Mouse (Mus musculus) neural tube, embryonic 12.5 days (tissue): ENCODE measurements around the gene Gm17455. TPM values are rescaled to one million over a fixed set of nuclear protein-coding genes. Genes with fewer than 3 reads are reported as not detected.

ENCODE experiments used
- ATAC-seq: fragments of 200-750 bp; cut with Nextera tagmentation; 2 replicates; pipeline ENCODE4 v1.8.0; 2017; ENCODE audit warnings: low read depth, mild to moderate bottlenecking, moderate TSS enrichment, moderate library complexity; ENCODE audit not compliant: low FRiP score
- H3K27ac ChIP-seq: fragments of 300-500 bp; sonication (generic); 2 replicates; pipeline ENCODE4 v1.5.1; 2016
- H3K27me3 ChIP-seq: fragments of 300-500 bp; sonication (generic); replicated peaks from 2 replicates; pipeline ENCODE4 v1.6.1; 2016; ENCODE audit warnings: mild to moderate bottlenecking
- H3K36me3 ChIP-seq: fragments of 300-500 bp; sonication (generic); 2 replicates; pipeline ENCODE4 v1.6.1; 2016; ENCODE audit warnings: mild to moderate bottlenecking
- H3K4me1 ChIP-seq: fragments of 300-500 bp; sonication (generic); 2 replicates; pipeline ENCODE4 v1.6.1; 2016
- H3K4me2 ChIP-seq: fragments of 300-500 bp; sonication (generic); replicated peaks from 2 replicates; pipeline ENCODE4 v1.6.1; 2016; ENCODE audit warnings: mild to moderate bottlenecking
- H3K4me3 ChIP-seq: fragments of 300-500 bp; sonication (generic); 2 replicates; pipeline ENCODE4 v1.5.1; 2016
- H3K9ac ChIP-seq: fragments of 300-500 bp; sonication (generic); 2 replicates; pipeline ENCODE4 v1.6.1; 2016; ENCODE audit warnings: mild to moderate bottlenecking
- H3K9me3 ChIP-seq: fragments of 300-500 bp; sonication (generic); 2 replicates; pipeline ENCODE4 v1.6.1; 2016; ENCODE audit warnings: mild to moderate bottlenecking
- whole genome bisulfite sequencing: fragments of 180-500 bp; shearing (Covaris S2); methylation state at CpG from one replicate; pipeline ENCODE4 v1.1.7; 2016; 5-methylcytosine and 5-hydroxymethylcytosine counted together
- polyA plus RNA-seq: library from polyadenylated mRNA; unstranded; fragments of >200 nt; fragmentation: Nextera tagmentation; extraction: Ambion mirVana; gene quantifications from 2 replicates; pipeline ENCODE4 v1.2.1, GENCODE M21; 2016

Gm17455 gene
- polyA plus RNA-seq, 1 experiment from 2014 or later: 3.9 TPM

- Histone ChIP-seq H3K27ac (no peak overlapping the region), H3K9me3 (no peaks in the 10 kb centered on the region), H3K9ac (no peak overlapping the region), H3K36me3 (no peaks in the 10 kb centered on the region), H3K4me2 (no peak overlapping the region), H3K4me3 (no peak overlapping the region), H3K4me1 (peaks cover 10% of the 10 kb centered on the region), H3K27me3 (0 out of 2 replicates have a peak, but pooled peaks cover 5% of the 10 kb centered on the region)
- WGBS: 36% methylated on average over 12 of the region's 12 CpGs
- no peak for ATAC-seq
Measured at GRCm38 (mm10) chr10:60361615-60362309, 37.8 kb upstream of the Gm17455 start.

- no peaks in the 10 kb centered on the region for H3K36me3 ChIP-seq
- no peak overlapping the region for H3K4me3 ChIP-seq
- no peak overlapping the region for H3K9ac ChIP-seq
- WGBS: 21% methylated on average over 2 of the region's 2 CpGs
- H3K4me2 ChIP-seq: no peak overlapping the region
- no peaks in the 10 kb centered on the region for H3K9me3 ChIP-seq
- peaks cover 10% of the 10 kb centered on the region for H3K4me1 ChIP-seq
- H3K27ac ChIP-seq: no peak overlapping the region
- ATAC-seq: no peak
- 0 out of 2 replicates have a peak, but pooled peaks cover 5% of the 10 kb centered on the region for H3K27me3 ChIP-seq
Measured at GRCm38 (mm10) chr10:60362310-60362628, 37.3 kb upstream of the Gm17455 start.

GRCm38 (mm10) chr10:60363426-60363825 lies 36.1 kb upstream of the Gm17455 start:
- H3K27ac ChIP-seq: no peak overlapping the region
- 62% methylated on average over 6 of the region's 6 CpGs for WGBS

DNA sequence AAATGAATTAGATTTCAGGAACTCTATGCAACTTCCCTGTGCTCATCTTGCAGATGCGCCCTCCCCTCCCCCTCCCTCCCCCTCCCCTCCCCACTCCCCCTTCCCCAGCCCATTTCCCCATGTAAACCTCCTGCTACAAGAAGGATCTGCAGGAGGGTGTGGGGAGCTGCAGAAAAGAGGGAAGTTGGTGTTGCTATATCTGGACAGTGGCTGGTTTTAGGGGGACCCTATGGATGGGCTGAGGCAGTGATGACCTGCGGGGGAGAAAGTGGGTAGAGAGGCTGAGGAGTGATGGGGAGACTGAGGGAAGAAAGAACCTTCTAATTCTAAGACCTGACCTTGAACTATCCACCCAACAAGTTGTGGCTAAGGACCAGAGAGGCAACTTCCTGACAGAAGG lies 32.4 kb upstream of the Gm17455 start:
- H3K36me3 ChIP-seq: no peaks in the 10 kb centered on the region
- H3K9me3 ChIP-seq: no peaks in the 10 kb centered on the region
- 82% methylated on average over 2 of the region's 2 CpGs for WGBS
- H3K27me3 ChIP-seq: no peaks in the 10 kb centered on the region
- no peak overlapping the region for H3K4me3 ChIP-seq
- no peak overlapping the region for H3K27ac ChIP-seq
- H3K4me1 ChIP-seq: peaks cover 6% of the 10 kb centered on the region
- H3K4me2 ChIP-seq: no peak overlapping the region
- ATAC-seq: no peak
- no peak overlapping the region for H3K9ac ChIP-seq

More at GRCm38 (mm10) chr10:60363426-60363825, 36.1 kb upstream of the Gm17455 start:
- Histone ChIP-seq H3K9me3 (no peaks in the 10 kb centered on the region), H3K36me3 (no peaks in the 10 kb centered on the region), H3K4me2 (no peak overlapping the region), H3K27me3 (0 out of 2 replicates have a peak, but pooled peaks cover 5% of the 10 kb centered on the region), H3K4me3 (no peak overlapping the region), H3K4me1 (peaks cover 10% of the 10 kb centered on the region), H3K9ac (no peak overlapping the region)
- no peak for ATAC-seq

DNA sequence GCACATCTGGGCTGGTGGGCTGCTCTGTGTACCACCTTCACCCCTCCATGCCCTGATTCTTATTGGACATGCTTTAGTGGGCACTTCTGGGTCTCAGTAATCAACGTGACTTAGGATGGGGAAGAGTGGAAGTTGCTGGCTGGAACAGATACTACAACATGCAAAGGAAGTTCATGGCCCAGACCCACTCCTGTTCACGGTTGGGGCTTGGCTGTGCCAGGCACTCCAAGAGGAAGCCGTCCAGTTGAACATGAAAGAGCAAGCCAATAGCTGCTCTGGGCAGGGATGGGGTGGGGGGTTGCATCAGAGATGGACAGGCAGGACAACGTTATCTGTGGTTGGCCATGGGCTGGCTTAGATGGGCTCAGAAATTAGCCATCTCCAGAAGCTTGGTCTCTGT lies 31.6 kb upstream of the Gm17455 start:
- 82% methylated on average over 4 of the region's 4 CpGs for WGBS
- Histone ChIP-seq H3K9me3 (no peaks in the 10 kb centered on the region), H3K9ac (no peak overlapping the region), H3K27ac (no peak overlapping the region), H3K36me3 (no peaks in the 10 kb centered on the region), H3K27me3 (no peaks in the 10 kb centered on the region), H3K4me2 (no peak overlapping the region), H3K4me3 (no peak overlapping the region), H3K4me1 (peaks cover 4% of the 10 kb centered on the region; the same call in 1 of the 2 replicates)
- ATAC-seq: no peak

GRCm38 (mm10) chr10:60369405-60369804 lies 30.1 kb upstream of the Gm17455 start:
- no peak for ATAC-seq
- Histone ChIP-seq H3K36me3 (no peaks in the 10 kb centered on the region), H3K4me1 (peaks cover 4% of the 10 kb centered on the region; the same call in 1 of the 2 replicates), H3K4me2 (no peak overlapping the region), H3K27ac (no peak overlapping the region), H3K9ac (no peak overlapping the region), H3K9me3 (no peaks in the 10 kb centered on the region), H3K4me3 (no peak overlapping the region), H3K27me3 (no peaks in the 10 kb centered on the region)
- WGBS: 88% methylated on average over 6 of the region's 6 CpGs

DNA sequence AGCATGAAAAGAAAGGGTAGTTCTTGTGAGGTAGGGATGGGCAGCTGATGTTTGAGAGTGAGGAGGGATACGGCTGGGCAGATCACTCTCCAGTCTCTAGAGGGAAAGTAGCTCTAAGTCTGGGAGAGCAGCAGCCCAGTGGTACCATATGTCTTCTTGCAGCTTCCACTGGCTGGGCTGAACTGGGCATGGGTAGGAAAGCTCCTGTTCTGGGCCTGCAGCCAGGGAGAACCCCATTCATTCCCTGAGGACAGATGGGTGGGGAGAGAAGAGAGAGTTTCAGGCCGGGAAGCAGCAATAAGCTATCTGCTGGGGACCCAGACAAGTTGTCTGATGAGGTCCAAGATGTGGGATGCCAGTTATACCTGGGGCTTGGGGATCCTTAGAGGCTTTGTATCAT lies 29.4 kb upstream of the Gm17455 start:
- Histone ChIP-seq H3K27me3 (no peaks in the 10 kb centered on the region), H3K9me3 (no peaks in the 10 kb centered on the region), H3K4me1 (peaks cover 4% of the 10 kb centered on the region; the same call in 1 of the 2 replicates), H3K4me3 (no peak overlapping the region), H3K4me2 (no peak overlapping the region), H3K9ac (no peak overlapping the region), H3K27ac (no peak overlapping the region), H3K36me3 (no peaks in the 10 kb centered on the region)
- no peak for ATAC-seq
- WGBS: 76% methylated on average over 2 of the region's 2 CpGs

- no peak for ATAC-seq
- Histone ChIP-seq H3K36me3 (no peaks in the 10 kb centered on the region), H3K9ac (no peak overlapping the region), H3K4me2 (no peak overlapping the region), H3K4me3 (no peak overlapping the region), H3K27me3 (no peaks in the 10 kb centered on the region), H3K9me3 (no peaks in the 10 kb centered on the region), H3K4me1 (peaks cover 4% of the 10 kb centered on the region; the same call in 1 of the 2 replicates), H3K27ac (no peak overlapping the region)
- WGBS: 83% methylated on average over 5 of the region's 5 CpGs
Measured at GRCm38 (mm10) chr10:60370601-60371061, 28.9 kb upstream of the Gm17455 start.

DNA sequence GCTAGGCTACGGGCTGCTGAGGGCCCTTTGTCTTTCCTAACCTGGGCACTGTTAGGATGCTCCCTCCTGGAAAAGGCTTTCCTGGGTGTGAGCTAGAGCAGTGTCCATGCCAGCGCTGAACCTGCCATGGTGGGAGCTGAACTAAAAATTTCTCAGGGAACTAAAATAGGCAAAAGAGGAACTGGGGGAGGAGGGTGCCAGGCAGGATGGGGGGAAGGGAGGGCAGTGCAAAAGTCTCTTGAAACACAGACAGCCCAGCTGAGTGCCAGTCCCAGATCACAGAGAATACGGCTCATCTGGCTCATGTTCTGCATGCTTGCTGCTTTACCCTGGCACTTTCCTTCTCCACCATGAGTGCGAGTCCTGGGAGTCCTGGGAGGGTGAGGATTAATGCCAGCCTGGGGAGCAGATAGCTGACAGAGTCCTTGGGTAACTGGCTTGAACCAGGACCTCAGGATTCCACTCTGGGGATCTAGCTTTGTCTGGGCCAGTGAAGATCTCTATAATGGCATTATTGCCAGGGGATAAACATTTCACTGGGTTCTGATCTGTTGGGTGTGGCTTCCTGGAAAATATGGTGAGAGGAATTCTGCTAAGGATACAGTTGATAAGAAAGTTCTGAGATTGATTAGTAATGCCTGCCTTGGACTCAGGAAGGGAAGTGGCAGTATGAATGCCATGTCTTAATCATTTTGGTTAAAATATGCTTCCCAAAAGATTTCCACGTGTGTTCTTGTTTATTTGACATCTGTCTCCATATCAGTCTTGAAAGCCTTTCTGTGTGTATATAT lies 27.7 kb upstream of the Gm17455 start:
- WGBS: 83% methylated on average over 5 of the region's 5 CpGs
- Histone ChIP-seq H3K4me1 (peaks cover 4% of the 10 kb centered on the region; the same call in 1 of the 2 replicates), H3K27me3 (no peaks in the 10 kb centered on the region), H3K9ac (no peak overlapping the region), H3K27ac (no peak overlapping the region), H3K4me2 (no peak overlapping the region), H3K4me3 (no peak overlapping the region), H3K9me3 (no peaks in the 10 kb centered on the region), H3K36me3 (no peaks in the 10 kb centered on the region)
- ATAC-seq: no peak

DNA sequence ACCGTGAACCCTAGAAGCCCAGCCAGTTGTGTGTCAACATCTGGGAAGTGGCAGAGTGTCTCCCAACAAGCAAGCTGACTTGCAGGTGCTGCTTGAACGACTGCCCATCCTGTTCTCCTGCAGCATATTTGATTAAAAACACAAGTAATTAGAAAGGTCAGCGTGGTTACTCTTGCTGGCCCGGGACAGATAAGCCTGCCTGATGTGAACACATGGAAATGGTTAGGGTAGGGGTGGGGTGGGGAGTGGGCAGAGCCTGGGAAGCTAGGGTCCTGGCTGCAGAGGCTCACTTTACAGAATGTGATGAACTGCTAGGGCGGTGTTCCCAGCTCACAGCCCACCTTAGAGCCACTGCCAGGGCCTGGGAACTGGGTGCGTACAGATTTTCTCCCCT lies 26.0 kb upstream of the Gm17455 start:
- no peak for ATAC-seq
- no peak overlapping the region for H3K27ac ChIP-seq
- 76% methylated on average over 6 of the region's 6 CpGs for WGBS

GRCm38 (mm10) chr10:60373937-60374578 lies 25.5 kb upstream of the Gm17455 start:
- Histone ChIP-seq H3K4me3 (no peak overlapping the region), H3K27me3 (no peaks in the 10 kb centered on the region), H3K4me1 (peaks cover 4% of the 10 kb centered on the region; the same call in 1 of the 2 replicates), H3K4me2 (no peak overlapping the region), H3K27ac (no peak overlapping the region), H3K9ac (no peak overlapping the region), H3K36me3 (no peaks in the 10 kb centered on the region), H3K9me3 (no peaks in the 10 kb centered on the region)
- no peak for ATAC-seq
- WGBS: 62% methylated on average over 8 of the region's 8 CpGs

More for the DNA sequence above, 26.0 kb upstream of the Gm17455 start:
- Histone ChIP-seq H3K36me3 (no peaks in the 10 kb centered on the region), H3K4me3 (no peak overlapping the region), H3K4me1 (peaks cover 4% of the 10 kb centered on the region; the same call in 1 of the 2 replicates), H3K9ac (no peak overlapping the region), H3K4me2 (no peak overlapping the region), H3K9me3 (no peaks in the 10 kb centered on the region), H3K27me3 (no peaks in the 10 kb centered on the region)

- no peaks in the 10 kb centered on the region for H3K4me1 ChIP-seq
- H3K4me2 ChIP-seq: no peak overlapping the region
- no peak overlapping the region for H3K9ac ChIP-seq
- ATAC-seq: no peak
- H3K27me3 ChIP-seq: no peaks in the 10 kb centered on the region
- no peaks in the 10 kb centered on the region for H3K9me3 ChIP-seq
- H3K4me3 ChIP-seq: no peak overlapping the region
- H3K27ac ChIP-seq: no peak overlapping the region
- H3K36me3 ChIP-seq: no peaks in the 10 kb centered on the region
- 90% methylated on average over 16 of the region's 16 CpGs for WGBS
Measured at GRCm38 (mm10) chr10:60376704-60377103, 22.8 kb upstream of the Gm17455 start.
